Mouse (Mus musculus): ENCODE results near the gene Prkn.
A peak's percentile ranks its signal among the peaks of the same experiment; 100 is the strongest.

Prkn gene

DNA sequence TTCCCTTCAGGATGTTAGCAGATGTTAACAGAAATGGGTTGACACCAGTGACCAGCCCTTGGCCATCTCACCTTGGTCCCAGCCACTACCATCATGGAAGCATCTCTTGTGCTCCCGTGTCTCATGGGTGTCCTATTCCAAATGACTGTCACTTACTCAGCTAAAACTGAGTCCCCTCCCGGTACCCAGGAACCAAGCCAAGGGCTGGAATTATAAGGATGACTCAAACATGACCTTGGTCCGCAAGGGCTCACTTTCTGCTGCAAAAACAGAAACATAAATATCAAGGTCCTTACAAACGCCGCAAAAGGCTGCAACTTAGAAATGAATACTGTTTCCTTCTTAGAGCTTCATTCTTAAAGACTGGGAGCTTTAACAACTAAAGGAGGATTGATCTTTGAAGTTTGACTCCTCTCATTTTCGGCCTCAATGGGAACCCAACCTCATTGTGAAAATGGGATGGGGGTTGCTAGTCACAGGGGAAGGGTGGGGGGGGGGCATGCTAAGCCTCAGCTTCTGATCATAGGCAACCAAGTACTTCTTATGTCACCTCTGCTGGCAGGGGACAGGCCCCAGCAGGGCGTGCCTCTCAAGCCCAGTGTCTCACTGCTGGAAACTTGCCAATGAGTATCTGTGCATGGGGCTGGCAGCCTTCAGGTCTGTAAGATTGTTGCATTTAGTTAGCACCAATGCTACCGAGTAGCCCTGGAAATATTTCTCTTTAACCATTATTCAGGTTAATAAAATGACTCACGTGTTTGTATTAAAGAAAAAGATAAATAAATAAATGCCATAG is 1208.7 kb downstream of the Prkn start:
- DNase-seq, result no peak

DNA sequence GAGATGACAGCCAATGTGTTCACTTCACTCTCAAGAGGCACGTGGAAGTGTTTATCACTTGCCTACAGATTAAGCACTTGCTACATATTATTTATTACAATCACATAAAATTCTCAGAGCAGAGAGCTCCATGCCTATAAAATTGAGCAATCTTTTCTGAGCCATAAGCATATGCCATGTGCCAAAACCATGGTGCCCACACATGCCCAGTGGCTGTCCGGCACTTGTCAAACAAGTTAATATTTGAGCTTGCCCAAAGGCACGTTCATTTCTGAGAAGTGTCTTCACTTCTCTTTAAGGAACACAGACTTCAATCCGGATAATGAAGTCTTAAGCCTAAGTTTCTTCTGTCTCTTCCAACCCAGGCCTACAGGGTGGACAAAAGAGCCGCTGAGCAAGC is 1210.1 kb downstream of the Prkn start:
- no peak for DNase-seq

DNA sequence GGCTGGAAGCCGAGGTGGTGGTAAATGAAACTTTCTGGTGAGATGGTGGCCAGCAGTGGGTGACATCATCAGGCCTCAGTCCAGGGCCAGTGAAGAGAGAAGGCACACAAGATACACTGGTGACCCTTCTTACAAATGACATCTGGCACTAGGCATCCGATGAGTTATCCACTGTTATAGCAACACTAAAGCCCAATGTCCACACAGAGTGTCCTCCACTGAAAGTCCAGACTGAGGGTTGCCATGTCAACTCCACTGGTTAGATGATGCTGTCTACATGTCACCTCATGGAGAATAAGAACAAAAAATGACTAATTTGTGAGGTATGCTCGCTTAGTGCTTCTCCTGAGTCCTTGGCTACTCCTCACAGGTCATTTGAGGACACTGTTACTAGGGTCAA is 1210.8 kb downstream of the Prkn start:
- no peak for DNase-seq

- no peak for DNase-seq
These were observed 1212.5 kb downstream of the Prkn start for GRCm38 (mm10) chr17:12052651-12053050.

DNA sequence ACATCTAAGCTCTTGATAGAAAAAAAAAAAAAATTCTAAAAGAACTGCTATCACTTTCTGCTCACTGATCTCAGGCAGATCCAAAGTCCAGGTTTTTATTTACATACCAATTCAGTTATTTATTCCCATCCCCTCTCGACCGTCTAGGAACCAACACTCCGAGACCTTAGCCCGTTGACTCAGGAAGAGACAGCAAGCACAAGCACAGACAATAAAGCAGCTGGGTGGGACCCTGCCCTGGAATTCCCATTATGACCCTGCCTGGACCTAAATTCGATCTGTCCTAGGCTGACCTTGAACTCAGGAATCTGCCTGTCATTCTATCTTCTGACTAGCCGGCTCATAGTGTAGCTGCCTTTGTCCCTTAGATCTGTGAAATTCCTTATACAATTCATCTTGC is 1218.9 kb downstream of the Prkn start:
- no peak for DNase-seq

DNA sequence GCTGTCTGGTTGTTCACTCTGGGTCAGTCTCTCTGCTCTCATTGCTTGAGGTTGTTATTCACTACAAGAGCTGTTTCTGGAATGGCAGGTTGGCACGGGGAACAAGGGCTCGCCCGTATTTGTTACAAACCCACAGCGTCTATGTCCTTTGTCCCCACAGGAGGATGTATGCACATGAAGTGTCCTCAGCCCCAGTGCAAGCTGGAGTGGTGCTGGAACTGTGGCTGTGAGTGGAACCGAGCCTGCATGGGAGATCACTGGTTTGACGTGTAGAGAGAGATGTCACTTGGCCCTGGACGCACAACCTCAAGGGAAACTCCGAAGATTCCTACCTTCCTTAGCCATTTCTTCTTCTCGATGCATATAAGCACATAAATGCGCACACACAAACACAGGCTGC is 1221.2 kb downstream of the Prkn start:
- DNase-seq, result no peak

DNA sequence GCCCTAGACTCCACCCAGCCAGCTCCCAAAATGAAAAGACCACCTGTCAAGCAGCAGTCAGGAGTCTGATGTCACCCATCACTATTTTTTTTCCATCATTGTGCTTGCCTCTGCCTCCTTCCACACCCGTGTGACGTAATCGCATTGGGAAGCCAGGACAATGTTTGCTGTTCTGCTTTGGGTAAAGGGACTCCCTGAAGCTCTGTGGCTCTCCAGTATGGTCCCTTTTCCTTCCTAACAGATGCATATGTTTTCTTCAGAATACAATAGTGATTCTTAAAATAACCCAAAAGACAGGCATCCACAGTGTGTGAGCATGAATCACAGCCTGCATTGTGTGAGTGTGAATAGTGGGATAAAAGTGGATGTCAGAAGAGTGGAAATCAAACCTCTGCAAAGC is 1222.7 kb downstream of the Prkn start:
- DNase-seq, result no peak

DNA sequence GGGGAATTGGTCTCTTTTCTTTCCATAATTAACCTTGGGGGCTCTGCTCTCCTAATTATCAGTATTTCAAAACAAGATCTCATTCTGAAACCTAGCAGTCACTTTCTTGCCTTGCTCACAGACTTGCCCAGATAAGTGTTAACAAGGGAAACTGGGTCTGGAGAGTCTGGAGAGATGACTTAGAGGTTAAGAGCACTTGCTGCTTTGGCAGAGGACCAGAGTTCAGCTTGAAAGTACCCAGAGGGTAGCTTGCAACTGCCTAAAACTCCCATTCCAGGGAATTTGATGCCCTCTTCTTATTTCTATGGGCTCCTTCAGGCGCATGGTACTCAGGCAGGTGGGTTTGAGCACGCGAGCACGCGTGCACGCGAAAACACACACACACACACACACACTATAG is 1223.3 kb downstream of the Prkn start:
- DNase-seq, result no peak

DNA sequence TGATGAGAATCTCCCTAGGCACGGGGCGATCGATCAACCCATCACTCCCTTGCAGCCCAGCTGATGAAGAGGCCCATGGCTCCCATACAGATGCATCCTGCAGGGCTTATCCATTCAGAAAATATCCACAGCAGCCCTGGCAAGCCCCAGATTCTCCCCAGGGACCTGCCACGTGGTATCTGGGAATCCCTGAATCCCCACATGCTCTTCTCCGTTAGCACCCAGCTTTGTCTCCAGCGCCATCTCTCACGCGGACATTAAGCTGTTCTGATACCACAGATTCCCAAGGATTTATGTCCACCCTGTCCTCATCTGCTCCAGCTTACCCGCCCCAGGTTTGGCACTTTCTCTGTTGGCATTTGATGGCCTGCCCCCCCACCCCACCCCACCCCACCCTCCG is 1225.9 kb downstream of the Prkn start:
- no peak for DNase-seq

- no peak for DNase-seq
These were observed 1236.6 kb downstream of the Prkn start for GRCm38 (mm10) chr17:12076816-12077215.

DNA sequence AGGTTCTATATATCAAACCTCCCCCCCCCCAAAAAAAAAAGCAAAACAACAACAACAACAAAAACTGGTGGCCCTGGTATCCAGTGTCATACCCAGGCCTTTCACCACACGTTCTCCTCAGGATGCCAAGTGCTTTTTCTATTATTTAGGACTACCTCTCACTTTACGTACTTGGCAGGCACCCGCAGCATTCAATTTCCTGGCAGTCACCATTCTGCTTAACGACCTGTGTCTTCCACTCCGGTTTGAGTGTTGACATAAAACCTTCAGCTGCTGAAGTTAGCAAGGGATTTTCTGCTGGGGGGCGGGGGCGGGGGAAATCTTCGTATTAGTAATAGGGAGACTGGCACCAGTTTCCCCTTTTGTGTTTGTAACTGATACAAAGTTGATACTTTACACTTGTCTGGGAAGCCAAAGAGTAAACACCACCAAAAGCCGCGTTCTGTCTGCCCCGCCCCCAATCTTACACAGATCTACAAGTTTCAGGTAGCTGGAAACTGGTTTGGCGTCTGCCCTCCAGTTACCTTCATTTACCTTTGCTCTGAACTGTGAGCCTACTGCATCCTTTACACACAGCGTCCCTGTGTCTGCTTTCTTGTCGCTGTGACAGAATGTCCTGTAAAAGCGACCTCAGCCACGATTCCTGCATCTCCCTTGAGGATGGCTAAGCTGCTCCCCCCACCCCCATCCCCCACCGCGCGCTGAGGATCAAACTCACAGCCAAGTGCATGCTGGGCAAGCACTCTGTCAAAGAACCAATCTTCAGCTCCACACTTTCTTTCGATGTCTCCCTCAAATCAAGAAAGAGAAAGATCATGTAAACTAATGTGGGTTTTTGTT is 1240.7 kb downstream of the Prkn start:
- DNase-seq, result no peak

DNA sequence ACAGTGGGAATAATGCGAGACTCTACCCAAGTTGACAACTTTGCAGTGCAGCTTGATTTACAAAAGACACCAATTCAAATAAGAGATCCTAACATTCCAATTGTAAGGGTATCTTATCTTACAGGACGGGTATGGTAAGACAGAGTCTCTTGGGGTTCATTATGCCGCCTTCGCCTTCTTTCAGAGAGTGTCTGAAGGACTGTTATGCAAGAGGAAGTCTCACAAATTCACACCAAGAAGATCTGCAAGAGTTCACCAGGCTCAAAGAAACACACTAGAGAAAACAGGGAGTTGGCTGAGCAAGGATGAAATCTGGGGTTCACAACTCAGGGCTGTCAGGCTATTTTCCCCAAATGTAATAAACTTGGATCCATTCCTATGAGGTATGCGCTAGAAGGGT is 1242.0 kb downstream of the Prkn start:
- no peak for DNase-seq

DNA sequence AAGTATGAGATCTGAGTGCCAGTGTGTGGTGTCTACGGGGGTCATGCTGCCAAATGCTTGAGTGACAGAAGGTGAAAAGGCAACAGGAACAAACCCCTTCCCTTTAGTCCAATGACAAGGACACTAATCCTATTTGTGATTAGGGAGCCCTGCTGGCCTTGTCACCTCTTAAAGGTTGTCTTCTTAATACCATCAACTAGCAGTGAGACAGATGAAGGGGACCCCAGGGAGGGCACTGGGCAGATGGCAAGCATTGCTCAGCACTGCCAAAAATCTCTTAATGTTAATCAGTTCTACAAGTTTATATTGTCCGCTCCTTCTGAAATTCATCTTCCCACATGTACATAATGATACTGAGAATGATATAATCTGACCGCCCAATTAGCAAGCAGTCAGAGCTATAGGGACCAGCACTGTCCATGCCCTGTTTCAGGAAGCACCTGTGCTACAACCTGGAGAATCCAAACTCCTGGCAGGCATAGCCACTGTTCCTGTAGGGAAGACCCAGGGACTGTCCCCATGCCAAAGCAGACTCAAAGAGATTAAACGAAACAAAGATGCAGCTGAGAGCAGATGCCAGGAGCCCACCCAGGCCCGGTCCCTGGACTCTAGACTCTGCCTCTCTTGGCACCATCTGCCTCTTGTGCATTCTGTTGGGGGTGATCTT is 1250.2 kb downstream of the Prkn start:
- no peak for DNase-seq

- no peak for DNase-seq
These were observed 1252.8 kb downstream of the Prkn start for GRCm38 (mm10) chr17:12092901-12093564.

- no peak for DNase-seq
These were observed 1253.8 kb downstream of the Prkn start for GRCm38 (mm10) chr17:12094016-12094415.

DNA sequence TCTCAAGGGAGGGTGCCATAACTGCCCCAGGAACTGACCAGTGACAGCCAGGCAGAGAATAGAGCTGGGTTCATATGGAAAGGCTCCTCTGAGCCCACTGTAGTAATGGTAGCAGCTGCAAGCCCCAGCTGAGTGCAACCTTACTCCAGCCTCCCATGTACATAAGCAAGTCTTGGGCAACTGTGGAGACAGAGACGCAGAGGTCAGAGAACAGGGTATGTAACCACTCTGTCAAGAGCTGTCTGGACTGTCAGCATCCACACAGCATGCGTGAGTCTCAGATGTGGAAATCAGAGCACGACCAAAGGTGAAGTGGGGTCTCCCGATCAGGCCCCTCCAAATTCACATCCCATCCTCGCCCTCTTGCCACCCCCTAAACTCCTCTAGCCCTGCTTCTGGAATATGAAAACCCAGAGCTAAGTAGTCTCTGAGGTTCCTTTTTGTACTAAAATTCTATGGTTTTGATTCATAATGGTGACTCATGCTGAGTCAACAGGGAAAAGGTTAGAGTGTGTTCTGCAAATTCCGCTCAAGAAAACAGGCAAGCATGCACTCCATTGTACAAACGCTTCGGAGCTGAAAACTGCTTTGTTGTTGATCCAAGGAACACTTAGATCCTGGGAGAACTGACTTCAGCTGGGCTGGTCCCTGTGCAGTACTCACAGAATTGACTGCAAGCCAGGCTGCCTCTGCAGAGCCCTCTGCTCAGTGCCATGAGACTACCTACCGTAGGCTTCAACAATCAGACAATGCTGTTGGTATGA is 1254.8 kb downstream of the Prkn start:
- no peak for DNase-seq

DNA sequence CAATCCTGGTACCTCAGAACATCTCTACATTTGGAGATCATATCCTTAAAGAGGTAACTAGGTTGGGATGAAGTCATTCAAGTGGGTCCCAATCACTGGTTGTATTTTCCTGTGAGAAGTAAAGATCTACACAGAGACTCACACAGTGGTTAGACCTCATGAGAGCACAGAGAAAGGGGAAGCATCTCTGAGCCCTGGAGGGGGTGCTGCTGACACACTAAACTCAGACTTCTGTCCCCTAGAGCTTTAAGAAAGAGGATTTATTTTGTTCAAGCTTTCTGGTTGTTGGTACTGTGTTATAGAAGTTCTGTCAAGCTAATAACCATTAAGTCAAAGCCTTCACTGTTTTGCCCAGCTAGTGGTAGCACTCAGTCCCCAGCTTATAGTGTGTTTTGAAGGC is 1259.2 kb downstream of the Prkn start:
- DNase-seq, result no peak

DNA sequence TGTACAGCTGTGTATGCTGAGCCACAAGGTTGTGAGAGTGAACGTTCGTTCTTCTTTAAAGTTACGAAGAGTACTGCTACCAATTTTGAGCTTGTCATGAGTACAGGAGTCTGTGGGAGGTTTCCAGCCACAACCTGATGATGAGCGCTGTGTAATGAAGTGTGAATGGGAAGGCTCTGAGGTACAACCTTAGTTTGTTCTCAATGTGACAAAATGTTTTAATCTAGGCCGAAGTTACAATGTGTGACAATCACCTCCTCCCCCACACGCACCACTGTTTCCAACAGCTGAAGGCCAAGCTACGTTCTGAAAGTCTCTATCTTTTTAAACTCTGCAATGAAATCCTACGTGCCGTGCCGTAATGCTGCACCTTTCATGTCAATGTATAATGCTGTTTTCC is 1262.1 kb downstream of the Prkn start:
- DNase-seq, result no peak

GRCm38 (mm10) chr17:12103781-12104180 is 1263.6 kb downstream of the Prkn start:
- DNase-seq, result peak; percentile 25 to 28

- no peak for DNase-seq
These were observed 1264.1 kb downstream of the Prkn start for GRCm38 (mm10) chr17:12104245-12104644.

DNA sequence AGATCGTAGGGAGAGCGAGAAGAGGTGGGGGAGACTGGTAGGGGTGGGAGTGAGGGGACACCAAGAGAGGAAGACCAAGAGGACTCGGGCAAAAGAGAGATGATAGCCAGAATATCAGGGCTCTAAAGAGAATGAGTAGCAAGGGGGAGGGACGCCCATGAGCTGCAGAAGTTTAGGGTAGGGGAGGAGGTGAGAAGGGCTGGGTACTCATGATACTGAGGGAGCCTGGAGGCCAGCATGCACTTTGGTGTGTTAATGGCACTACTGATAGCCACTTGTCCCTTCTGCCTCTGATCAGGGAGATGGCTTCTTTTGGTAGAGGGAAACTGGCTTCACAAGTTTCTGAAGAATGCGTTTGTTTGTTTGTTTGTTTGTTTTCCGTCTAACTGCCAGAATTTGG is 1264.5 kb downstream of the Prkn start:
- DNase-seq, result no peak

DNA sequence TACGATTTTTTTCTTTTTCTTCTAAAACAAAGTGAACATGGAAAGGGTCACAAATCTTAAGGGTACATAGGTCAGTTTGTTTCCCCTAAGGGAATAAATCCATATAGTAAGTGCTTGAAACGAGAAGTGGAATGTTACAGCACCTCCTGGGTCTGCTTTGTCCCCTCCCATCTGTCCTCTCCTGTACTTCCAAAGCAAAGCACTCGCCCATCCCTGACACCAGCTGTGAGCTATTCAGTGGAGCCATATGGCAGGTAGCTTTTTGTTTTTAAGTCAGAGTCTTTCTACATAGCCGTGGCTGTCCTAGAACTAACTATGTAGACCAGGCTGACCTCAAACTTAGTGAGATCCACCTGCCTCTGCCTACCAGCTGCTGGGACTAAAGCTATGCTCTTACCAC is 1266.1 kb downstream of the Prkn start:
- DNase-seq, result no peak
